Mouse (Mus musculus) yolk sac, embryonic 10.5 days (tissue): ENCODE measurements around the gene Hdac4.

ENCODE experiments used
- DNase-seq: peaks from one replicate; pipeline ENCODE4 v3.0.0-alpha.2; 2017; ENCODE audit warnings: low spot score

Hdac4 gene

DNA sequence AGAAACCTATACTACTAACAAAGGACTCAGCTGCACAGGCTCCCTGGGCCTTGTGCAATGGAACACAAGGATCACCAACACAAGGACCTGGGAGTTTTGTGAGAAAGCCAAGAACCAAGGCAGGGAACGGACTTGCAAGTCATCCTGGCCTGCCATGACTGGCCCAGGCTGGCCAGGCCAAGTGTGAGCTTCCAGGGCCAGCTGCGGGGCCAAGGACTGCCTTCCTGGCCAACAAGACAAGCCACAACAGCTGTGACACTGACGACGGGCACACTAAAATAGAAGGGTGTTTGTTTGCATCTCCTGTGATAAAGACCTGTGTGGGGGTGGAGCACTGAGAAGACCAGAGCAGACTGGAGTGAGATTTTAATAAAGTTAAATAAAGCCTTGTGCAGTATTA is 96.0 kb downstream of the Hdac4 start:
- no peak for DNase-seq

DNA sequence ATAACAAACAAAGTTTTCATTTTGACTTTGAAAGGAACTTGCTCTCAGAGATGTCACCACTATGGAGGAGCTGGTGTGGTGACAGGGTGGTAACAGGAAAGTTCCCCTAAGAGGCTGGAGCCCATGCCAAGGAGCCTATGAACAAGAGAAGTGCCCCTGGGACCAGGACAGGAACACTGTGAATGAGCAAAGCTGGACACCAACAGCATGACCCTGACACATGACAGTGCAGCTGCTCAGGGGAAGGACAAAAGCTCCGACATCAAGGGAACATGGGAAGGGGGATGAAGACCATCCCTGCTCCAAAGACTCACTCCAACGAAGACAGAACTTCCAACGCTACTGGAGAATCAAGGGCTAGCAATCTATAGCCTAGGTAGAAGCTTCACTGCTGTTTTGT is 97.0 kb downstream of the Hdac4 start:
- no peak for DNase-seq

DNA sequence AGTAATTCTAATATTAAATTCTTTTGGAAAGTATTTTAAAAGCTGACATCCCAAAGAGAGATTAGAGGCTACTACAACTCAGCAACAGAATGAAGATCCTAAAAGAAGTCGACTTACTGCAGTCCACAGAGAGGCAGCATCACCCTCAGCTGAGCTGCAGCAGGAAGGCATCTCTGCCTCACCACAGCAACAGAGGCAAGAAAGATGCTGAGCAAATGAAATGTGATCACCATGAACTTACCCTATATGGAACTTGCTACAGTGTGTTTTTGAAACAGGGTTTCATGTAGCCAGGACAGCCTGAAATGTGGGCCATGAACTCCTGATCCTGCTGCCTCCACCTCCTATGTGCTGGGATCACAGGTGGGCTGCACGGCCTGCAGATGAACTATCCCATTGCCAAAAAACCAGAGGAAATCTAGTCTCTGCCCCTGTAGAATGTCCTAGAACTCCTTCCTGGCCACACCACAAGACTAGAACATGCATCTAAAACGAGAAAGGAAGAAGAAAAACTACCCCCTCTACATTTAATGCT is 98.4 kb downstream of the Hdac4 start:
- no peak for DNase-seq

DNA sequence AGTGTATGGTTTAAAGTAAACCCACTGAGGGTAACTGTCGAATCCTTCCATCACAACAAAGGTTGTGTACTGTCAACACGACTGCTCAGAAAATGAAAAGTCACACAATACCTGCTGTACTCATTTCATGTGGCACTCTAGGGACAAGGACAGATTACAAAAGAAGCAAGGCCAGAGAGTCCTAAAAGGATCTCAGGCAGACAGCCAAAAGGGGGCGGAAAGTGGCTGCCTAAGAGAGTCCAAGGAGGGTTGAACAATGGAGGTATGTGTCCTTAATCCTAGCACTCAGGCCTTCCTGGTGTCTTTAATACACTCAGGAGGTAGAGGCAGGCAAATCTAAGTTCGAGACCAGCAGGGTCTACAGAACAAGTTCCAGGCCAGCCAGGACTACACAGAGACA is 103.2 kb downstream of the Hdac4 start:
- DNase-seq = no peak

DNA sequence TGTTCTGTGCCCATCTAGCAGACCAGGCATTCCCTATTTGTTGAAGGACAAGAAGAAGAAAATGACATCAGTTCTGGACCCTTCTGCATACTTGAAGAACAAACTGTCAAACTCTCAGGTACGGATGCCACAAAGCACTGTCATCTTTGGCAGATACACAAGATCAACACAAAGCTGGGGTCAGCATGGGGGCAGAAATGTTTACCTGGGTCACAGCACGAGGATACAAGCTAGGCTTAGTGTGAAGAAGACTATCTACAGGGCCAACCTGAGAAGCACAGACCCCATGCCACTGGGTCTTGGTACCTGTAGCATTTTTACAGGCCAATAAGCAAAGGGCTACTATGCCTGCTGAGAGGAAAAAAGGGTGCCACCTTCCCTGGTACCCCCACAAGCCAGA is 107.7 kb downstream of the Hdac4 start:
- DNase-seq = no peak

DNA sequence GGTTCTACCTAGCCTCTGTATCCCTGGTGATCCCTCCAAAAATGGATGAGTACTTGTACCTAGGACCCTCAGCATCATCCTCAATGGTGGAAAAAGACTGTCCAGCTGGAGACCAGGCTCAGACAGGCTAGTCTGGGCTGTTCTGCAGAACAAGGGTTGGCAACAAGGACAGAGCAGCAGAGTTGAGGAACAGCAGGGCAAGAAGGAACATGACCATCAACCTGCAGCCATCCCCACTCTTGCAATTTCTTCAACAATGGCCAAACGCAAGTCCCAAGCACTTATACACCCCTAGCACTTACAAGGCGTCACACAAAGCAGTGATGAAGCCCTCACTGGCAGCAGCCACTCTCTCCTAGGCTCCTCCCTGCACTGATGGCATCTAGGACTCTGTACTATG is 108.2 kb downstream of the Hdac4 start:
- no peak for DNase-seq

DNA sequence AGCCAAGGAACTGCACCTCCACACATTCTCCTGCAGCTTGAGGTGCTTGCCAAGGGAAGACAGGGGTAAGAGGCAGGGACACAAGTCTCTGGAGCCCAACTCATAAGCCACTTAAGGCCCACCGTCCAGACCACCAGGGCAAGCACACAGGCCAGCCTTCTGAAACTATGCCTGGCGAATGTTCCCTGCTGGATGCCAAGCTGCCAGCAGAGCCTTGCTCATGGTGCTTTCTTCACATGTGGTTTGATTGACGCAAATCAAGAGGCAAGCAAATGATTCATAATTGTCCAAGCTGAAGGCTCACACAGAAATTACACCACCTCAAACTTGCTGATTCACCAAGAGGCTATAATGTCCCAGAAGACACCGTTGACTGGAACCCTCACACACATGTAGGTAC is 108.7 kb downstream of the Hdac4 start:
- DNase-seq = no peak

DNA sequence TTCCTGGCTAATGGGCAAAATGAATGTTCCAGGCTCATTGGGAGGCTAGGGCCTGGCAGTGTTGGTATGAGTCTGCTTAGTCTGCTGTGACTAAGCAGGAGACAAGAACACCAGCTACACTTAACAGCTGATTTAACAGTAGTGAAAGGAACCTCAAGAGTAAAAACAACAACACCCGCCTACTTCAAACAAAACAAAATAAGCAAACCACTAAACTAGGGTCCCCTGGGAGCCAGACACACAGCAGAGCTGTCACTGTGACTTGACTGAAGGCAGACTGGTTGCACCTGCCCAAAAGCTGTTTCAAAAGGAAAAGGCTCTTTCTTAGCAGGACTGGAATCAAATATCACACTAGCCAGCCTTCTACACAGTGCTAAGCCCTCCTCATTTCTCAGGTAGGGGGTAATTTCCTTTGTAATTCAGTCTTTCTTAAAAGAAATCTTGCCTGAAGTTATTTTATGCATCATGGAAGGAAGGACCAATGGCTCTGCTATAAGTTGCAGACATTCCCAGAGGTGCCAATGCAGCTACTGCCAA is 109.2 kb downstream of the Hdac4 start:
- no peak for DNase-seq

DNA sequence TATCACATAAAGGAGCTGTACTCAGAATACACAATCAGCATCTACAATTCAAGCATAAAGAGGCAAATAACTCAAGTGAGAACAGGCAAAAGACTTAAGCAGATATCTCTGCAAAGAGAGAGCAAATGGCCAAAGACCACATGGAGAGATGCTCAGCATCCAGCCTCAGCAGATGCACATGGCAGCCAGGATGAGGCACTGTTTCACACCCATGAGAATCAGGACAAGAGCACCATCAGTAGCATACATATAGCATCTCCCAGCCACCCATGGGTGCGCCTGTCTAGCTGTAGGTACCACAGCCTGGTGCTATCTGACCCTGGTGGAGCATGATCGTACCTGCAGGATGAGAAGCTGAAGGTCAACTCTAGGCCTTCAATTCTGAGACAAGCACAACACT is 110.8 kb downstream of the Hdac4 start:
- DNase-seq = no peak

DNA sequence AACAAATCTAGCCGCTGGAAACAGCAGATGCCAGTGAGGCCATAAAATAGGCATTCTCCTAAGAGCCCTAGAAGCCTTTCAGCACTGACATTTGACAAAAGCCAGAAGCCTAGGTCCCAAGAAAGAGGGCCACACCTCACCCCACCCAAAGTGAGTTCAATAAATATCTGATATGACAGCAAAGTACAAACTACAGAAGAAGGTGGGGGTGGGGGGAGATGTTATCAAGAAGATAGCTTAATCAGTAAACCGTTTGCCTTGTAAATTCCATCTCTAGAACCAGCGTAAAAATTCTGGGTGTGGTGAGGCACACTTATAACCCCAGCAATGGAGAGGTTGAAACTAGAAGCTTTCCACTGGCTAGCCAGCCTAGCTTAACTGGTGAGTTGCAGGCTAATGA is 111.5 kb downstream of the Hdac4 start:
- peak; percentile 34 for DNase-seq

DNA sequence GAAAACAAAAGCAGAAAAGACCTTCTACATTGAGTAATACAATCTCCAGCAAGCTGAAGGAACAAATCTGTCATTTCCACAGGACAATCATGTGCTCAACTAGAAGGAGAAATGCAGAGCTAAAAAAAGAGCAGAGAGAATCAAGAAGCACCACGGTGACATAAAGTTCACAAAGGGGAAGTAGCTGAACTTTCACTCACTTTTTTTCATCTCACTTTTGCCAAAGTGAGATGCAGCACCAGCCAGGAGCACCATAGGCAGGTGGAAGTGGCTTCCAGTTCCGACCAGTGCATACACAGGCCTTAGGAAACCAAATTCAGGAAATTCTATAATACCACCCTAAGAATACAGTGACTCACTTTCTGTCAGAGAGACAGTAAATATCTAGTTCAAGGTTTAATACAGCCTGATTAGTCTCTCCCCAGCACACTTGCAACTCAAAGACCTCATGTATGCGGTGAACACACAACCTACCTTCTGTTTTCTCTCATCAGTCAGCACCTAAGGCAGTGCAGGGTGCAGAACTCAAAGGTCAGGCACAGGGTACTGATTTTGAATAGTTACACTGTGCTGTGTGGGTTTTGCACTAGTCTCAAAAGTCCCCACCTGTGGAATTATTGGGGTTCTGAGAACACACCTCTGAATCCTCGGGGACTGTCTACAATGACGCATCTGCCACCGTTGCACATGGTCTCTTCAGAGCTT is 112.5 kb downstream of the Hdac4 start:
- DNase-seq = no peak

DNA sequence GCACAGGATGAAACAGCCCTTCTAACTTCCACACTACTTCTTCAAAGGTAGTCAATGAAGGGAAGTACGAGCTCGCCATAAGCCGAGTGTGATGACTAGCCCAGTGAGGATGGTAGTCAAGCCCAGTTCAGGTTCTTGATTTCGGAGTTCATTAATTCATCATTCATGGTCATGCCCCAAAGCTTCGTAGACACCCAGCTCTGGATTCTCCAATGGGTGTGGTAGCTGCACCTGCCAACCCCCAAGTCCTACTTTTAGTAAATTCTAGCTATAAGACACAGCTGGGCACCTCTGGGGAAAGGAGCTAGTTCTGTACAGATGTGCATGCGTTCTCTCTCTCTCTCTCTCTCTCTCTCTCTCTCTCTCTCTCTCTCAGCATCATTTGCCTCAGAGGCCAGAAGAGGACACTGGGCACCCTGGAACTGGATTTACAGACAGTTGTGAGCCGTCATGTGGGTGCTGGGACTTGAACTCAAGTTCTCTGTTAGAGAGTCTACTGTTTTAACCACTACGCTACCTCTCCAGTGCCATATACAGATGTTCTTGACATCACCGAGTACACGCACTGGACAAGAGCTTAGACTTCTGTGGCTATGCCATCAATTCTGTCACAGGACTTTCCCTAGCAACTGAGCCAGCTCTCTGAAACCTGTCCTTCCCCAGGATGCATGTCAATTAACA is 113.2 kb downstream of the Hdac4 start:
- DNase-seq = no peak

DNA sequence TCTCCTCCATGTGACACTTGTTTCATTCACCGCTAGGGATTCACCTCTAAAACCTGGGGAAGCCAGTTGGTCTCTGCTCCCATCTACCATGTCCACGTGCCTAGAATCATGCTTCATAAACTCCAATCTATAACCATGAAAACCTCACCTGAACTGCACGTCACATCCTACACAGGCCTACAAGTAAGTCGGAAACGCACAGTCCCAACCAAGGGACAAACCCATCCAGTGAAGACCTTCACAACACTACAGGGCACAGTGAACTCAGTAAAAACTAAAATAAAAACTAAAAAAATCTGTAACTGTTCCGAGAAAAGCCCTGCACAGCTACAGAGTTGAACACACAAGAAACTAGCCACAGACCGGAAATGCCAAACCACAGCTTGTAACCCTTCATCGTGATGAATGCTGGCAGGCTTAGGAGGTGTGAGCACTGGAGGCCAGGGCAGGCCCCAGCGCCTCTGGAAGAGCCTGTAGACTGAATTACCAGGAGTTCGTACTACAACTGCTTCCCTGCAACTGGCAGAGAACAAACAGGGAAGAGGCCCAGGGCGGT is 115.4 kb downstream of the Hdac4 start:
- no peak for DNase-seq

DNA sequence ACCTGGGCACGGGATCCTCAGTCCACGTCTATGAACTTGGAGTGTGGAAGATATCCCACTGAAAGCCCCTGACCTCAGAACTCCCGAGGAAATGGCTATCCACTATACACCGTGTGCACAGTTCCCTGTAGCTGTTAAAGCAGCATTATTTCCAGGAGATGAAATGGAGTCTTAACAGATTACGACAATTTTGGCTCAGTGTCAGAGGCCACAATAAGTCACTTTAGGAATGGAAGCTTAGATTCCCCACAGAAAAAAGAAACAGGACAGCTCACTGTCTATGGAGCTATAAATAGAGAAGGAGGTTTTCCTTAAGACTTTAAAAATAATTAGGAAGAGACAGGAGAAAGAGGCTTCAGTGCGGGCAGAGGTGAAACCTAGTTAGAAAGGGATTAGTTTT is 120.2 kb downstream of the Hdac4 start:
- no peak for DNase-seq

DNA sequence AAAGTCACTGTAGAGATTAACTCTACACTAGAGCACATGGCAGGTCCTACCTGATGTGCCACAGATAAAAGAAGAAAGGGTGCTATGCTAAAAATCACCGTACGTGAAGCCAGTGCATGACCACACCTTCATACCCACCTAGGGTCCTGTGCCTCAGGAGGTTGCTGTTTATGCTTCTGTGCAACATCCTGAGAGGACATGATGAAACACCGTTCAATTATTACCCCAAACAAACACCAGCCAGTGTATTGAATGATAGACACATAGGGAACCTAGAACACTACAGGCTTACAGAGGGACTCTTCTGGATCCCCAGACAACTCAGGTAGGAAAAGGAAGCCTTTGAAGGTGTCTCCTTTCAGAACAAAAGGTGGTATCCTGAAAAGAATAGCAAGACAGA is 120.8 kb downstream of the Hdac4 start:
- DNase-seq = no peak

DNA sequence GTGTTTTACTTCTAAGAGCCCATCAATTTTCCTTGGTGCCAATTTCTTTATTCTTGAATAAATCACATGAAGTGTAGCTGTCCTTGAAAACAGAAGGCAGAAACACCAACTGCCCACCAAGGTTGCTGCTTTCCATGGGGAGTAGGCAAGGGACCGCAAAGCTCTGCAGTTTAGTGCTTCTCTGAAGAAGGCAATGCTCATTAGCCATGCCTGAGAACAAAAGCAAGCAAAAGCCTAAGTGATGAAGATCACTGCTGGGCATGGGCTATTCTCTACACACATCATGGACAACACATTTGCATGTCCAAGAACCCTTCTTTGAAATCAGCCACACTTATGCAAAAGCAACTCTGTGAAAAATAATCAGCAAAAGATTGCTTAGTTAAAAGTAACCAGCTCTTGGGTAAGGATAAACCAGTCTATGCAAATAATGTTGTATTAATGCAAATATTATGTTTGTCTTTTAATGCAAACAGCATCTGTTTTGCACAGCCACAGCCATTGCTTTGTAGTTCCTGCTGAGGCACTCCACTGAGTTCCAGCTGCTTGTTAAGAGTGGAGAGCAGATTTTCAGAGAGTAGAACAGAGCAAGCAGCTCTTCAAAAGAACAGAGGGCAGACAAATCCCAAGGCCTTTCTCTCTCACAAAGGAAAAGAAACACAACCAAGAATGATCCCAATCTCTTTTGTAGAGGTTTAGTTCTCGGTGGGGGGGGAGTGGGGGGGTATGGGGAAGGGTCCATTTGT is 125.4 kb downstream of the Hdac4 start:
- DNase-seq = no peak

DNA sequence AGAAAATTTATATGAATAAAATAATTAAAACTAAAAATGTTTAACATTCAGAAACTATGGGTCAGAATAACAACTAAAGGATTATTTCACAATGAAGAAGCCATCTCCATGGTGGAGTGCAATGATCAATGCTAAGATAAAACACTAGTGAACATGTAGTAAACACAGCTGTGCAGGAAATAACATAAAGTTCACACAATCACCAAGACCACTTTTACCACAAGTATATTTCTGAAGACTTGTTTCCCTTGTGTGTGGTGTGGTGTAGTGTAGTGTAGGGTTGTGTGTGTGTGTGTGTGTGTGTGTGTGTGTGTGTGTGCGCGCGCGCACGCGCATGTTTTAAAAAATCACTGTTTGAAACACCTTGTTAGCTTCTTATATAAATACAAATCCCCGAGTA is 126.0 kb downstream of the Hdac4 start:
- DNase-seq = no peak

DNA sequence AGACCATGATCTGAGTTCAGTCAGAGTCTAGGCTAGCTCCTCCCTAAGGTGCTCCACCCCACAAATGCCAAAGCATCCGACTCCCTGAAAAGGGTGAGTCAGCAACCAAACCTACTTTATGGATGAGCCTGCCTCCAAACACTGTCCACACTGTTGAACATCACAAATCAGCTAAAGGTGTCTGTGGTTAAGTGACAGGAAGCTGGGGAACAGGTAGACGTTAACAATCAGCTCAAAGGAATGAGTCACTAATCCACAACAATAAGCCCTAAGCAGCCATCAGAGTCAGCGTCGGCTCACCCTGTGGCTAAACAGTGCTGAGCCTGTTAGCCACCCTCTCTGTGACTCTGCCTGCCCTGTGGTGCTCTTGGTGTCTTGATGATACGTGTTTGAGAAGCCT is 131.2 kb downstream of the Hdac4 start:
- no peak for DNase-seq

DNA sequence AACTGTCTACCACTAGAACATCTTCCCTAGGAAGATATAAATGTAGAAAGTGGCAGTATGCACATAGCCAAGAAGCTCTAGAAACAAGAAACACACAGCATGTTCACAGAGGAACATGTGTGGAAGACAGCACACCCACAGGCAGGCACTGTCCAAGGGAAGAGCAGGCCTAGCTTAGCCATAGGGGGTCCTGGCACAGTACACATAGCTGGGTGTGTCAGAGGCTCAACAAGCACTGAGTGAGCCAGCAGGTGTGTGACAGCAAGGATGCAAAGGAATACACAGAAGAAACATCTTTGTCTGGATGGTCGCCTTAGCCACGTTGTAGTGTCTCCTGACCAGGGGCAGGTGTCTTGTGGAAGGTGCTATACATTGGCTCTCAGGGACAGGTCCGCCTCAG is 132.2 kb downstream of the Hdac4 start:
- DNase-seq = no peak

DNA sequence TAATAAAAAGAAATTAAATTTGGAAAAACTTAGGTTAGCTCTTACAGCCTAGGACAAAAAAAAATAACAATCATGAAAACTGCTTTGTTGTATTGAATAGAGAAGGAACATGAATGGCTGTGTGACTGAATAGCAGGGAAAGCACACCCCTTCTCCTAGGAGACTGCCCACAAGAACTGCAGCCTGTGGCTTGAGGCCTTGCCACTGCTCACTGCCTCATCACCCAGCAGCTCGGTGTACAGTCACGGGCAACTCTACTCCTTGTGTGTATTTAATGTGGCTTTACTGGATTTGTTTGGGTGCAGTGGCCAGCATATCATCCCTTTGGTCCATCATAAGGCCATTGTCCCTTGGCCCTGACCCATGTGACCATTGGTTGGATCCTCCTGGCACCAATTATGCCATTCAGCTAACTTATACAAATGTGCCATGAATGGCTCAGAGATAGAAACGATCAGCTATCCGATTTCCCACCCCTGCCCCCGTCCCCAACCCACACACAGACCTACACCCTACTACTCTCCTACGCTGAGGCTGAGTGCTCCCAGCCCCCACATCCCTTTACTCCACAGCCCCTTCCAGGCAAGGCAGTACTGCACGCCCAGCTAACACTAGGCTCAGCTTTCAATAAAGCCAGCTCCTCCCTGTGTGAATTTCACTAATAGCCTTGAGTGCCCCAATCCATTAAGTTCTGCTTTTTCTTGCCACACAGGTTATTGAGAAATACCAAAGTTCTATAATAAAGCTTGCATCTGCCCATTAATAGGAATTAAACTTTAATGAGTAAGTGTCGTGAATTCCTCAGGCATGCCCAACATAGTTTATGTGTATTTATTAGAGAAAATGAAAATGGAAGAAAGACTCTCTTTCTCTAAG is 134.1 kb downstream of the Hdac4 start:
- no peak for DNase-seq

DNA sequence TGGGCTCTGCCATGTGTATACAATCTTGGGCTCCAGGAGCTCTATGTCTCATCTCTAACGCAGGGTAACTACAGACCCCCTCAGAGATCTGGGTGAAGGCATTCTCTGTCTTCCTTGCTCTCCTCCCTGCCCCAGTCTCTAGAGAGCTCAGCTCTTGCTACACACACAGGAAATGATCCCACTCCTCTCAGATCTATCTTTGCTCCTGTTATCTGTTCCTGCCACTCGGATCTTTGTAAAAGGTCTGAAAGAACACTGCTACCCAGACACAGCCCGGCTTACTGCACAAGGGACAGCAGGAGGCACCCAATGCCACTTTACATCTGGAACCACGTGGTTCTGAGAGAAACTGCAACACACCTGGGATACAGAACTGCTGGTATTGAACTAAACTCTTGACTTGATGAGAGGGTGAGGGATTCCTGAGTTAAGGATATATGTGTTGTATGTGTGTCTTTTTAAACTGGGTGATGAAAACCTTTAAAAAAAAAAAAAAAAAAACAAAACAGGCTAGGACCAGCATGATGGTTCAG is 134.9 kb downstream of the Hdac4 start:
- DNase-seq = no peak
